Mouse (Mus musculus) cerebellum, adult 2 months (tissue): Measurements from ENCODE around the gene Spr.

Experiments used
- CTCF ChIP-seq: fragments of 200-500 bp; IDR thresholded peaks from 2 replicates; pipeline ENCODE4 v1.5.1; 2011; ENCODE audit warnings: low read depth, mild to moderate bottlenecking, control low read depth, low read length, moderate library complexity, borderline replicate concordance; ENCODE audit not compliant: insufficient read depth
- POLR2A ChIP-seq: fragments of 200-500 bp; IDR thresholded peaks from 2 replicates; pipeline ENCODE4 v1.6.1; 2011; ENCODE audit warnings: low read length, control low read depth, borderline replicate concordance; ENCODE audit not compliant: insufficient read depth

DNA sequence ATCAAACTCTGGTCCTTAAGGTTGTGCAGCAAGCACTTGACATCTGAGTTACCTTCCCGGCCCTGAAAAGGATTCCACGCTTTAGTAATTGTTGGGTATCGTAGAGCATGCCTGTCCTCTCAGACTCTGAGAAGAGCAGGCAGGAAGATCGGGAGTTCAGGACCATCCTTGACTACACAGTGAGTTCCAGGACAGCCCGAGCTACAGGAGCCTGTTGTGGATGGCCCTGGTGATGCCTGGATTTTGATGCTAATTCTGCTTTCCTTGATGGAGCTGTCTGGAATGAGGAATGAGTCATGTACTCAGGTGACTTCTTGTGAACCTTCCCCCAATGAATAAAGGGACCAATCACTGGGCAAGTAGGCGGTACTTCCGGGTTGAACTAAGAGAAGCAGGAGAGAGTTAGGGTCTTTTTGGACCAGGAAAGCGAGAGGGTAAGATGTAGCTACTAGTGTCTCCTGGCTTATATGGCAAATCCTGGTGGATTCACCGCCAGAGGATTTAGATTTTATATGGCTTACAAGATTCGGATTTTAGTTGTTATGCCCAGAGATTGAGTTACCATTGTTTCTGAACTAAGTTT lies 32.4 kb downstream of the Spr start:
- no peak for TF ChIP-seq CTCF
- TF ChIP-seq POLR2A = no peak
